Mouse (Mus musculus) thymus, adult 18-20 months (tissue): ENCODE measurements around the gene Gm49394.
A peak's percentile ranks its signal among the peaks of the same experiment; 100 is the strongest.

Experiments used
- DNase-seq, 2 experiments: peaks; one replicate each; pipeline ENCODE4 v3.0.0; 2022; ENCODE audit warnings: mixed read lengths in 2 of 2

Gm49394 gene

DNA sequence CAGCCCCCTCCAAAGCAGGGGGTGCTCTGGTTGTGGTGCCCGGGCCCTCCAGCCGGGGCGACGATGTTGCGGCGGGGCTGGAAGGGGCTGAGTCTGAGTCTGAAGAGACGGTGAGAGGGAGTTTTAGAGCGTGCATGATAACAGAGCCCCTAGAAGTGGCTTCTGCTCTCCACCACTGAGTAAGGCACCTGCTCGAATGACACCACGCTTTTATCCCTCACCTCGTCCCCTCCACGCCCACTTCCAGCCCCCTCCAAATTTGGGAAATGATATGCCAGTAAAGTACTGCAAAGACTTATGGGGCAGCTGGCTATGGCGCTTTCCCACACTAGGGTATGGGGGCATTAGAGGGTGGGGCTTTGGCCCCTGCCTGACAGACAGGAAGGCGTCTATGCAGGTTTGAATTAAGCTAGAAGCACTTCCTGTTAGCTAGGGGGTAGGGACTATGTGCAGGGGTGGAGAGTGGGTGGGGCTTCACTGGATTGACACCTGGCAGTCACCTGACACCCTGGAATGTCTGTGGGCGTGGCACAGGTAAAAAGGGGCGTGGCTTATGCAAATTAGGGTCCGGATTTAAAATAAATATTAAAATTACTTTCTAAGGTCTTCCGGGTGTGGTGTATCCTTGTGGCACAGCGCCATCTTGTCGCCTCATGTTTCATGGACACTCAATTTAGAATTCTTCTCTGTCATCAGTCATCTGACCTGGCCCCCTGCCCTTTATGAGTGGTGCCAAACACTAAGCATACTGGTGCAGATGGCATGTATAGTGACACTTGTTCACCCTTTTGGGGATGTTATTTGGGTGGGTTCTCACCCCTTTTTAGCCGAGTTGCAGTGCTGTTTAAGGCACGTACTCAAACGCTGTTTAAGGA lies at the start of gene Gm49394:
TSS of gene Gm49394 (minus strand) at position 192 of the 875 bp plus-strand sequence.
- DNase-seq: no peak

DNA sequence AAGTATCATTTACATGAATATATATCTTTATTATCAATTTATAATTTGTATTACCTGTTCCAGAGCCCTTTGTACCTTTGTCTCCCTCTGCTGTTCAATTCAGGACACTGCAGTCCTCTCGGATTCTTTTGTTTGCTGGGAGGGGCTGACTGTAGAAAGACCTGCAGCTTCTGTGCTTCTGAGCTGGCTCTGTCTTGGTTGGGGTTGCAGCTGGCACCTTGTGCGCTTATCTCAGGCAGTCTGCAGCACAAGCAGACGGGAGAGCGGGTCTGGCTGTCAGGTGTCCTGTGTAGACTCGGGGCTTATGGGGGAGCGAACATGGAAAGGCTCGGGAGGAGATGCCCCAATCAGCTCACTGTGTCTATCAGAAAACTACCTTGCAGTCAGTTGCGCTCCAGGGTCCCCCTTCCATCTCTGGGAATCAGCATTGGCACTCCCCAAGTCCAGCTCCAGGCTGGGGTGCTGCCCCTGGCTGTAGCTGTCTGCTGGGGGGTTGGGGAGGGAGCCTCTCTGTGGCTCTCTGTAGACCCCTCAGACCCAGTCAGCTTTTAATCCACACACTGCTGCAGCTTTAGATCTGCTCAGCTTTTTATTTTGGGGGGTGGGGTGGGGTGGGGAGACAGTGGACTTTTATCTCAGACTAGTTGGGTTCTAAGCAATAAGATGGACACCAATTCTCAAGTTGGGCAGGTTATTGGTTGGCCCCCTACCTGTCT lies 45.2 kb upstream of the Gm49394 start:
- peak in 1 of 2 experiments; percentile 16 for DNase-seq

- DNase-seq: no peak
Observed at GRCm38 (mm10) chr7:142706873-142707272, 37.1 kb upstream of the Gm49394 start.

GRCm38 (mm10) chr7:142699334-142699860 lies 29.7 kb upstream of the Gm49394 start:
- DNase-seq: no peak

DNA sequence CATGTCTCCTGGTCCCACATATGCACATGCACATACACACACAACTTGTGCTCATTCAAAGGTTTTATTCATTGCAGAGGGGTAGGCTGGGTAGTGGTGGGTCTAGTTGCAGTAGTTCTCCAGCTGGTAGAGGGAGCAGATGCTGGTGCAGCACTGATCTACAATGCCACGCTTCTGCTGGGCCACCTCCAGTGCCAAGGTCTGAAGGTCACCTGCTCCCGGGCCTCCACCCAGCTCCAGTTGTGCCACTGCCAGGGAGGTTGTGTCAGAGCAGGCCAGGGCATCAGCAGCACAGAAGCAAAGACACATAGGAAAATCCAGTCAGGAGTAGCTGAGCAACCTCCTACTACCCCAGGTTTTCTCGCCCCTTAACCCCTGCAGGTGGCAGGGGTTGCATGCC lies 8.9 kb upstream of the Gm49394 start:
- no peak for DNase-seq

DNA sequence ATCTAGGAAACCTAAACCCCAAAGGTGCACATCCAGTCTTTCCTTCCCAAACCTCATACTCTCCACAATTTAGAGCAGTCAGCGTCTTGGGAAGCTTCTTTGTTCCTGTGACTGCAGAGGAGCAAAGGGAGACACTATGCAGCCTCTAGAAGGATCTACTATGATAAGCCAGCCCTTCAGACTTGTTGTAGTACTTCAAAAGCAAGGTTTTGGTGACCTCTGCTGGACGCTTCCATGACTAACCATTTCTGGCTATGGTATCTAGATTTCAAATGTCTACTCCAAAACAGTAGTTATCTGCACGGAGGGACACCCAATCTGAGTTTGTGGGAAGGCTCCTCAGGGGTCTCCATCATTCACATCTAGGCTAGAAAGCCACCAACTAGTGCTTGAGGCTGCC lies 5.9 kb upstream of the Gm49394 start:
- DNase-seq: no peak

GRCm38 (mm10) chr7:142675141-142675540 lies 5.4 kb upstream of the Gm49394 start:
- no peak for DNase-seq

GRCm38 (mm10) chr7:142672120-142672519 lies 2.4 kb upstream of the Gm49394 start:
- DNase-seq: no peak

DNA sequence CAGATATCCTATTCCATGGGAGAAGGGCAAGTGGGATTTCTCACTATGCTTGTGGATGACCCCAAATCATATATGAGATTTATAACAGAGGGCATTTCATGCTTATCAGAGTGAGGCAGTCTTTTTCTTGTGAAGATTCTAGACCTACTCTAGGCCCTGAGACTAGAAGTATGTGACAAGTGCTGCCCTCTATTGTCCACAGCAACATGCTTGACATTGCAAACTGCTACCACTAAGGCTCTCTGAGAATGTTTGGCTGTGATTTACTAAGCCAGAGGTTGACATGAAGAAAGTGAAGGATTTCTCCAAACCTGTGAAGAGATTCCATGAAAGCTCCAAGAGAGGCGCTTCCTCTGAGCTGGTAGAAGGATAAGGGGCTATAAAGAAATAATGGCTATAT lies 1.3 kb upstream of the Gm49394 start:
- DNase-seq: no peak

DNA sequence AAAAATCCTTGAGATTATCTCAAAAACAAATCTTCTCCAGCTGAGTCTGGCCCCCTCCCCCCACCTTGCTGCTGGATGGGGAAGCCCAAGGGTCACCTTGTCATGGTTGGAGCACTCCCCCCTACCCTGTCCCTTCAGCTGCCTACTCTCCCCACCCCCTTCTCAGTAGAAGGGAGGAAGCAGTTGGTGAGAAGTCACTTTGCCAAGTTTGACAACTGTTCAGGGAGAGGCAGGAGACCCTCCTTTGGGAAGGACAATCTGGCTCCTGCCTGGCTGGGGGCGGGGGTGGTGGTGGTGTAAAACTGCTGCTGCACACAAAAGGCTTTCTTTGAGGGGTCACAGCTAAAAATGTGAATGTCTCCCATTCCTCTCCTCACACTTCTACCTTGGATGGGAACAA lies 1.4 kb downstream of the Gm49394 start:
- DNase-seq: no peak

- no peak for DNase-seq
Observed at GRCm38 (mm10) chr7:142667521-142667920, 2.2 kb downstream of the Gm49394 start.

DNA sequence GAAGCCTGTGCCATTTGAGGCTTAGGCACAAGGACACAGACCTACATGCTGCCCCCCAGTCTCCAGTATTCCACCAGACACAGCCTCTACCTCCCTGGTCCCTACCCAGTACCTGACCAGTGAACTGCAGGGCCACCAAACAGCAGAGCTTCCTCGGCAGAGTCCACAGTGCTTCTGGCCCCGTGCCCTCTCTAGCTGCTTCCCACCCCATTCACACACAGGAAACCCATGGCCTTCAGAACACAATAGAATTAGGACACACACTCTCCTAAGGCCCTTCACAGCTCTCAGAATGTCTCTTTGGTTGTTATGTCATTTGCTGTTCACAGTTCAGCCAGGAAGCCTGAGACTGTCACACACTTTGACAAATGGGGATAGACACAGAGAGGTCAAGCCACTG lies 3.1 kb downstream of the Gm49394 start, which contains the start of gene Igf2:
TSS of gene Igf2 (minus strand) at position 158 of the 400 bp plus-strand sequence.
- DNase-seq: no peak

GRCm38 (mm10) chr7:142666109-142666508 lies 3.6 kb downstream of the Gm49394 start:
- DNase-seq: no peak

DNA sequence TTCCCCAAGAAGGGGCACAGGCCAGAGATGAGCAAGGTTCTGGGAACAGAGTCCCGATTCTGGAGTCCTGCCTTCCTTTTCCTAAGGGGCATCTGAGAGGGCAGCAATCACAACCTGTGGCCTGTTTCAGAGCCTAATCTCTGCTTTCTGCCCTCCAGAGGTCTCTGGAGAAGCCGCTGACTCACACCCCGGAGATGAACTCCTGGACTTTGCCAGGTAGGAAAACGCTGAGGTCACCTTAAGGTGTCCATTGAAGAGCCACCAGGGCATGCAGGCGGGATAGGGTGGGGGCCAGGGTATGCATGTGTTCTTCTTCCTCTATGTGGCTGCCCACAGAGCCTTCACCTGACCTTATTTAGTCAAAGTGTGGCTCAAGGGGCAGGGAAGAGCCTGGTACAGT lies 4.4 kb downstream of the Gm49394 start:
- DNase-seq: no peak

DNA sequence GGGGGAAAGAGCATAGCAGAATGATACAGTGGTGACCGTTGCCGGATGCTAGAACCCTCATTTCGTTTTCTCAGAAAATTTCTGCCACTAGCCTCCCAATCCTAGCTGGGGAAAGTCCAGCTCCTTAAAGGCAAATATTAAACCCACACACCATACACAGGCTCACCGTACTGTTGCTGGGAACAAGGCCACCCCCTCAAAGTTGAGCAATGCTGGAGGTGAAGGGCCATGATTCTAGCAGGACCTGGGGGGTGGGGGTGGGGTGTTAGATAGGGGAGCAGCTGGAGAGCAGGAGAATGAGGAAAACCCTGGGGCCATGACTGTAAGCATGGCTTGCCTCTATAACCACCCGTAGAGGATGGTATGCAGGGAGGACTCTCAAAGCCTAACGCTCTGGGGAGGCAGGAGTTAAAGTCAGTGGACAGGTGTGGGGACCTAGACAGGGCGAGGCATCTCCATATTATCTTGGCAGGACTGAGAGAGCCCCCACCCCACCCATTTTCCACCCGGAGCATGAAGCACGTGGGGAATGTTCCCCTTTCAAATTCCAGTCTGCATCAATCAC lies 5.2 kb downstream of the Gm49394 start:
- DNase-seq: no peak

- DNase-seq: no peak
Observed at GRCm38 (mm10) chr7:142663931-142664421, 5.8 kb downstream of the Gm49394 start.

- no peak for DNase-seq
Observed at GRCm38 (mm10) chr7:142663151-142663550, 6.6 kb downstream of the Gm49394 start.

DNA sequence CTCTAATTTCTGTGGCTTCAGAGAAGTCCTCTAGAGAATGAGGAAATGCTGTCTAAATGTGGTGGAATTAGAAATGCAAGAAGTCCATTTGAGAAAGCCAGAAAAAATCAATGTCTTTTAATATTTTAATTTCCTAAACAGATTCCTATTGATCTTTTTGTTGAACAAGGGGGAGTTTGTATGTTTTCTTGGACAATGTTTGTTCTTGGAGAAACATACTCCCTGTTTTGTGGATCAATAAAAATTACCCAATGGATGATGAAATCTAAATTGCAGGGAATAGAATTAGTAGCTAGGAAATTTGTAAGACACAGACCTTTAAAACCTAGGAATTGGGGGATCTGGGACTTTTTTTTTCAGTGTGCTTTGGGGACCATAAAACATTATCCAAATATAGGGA lies 7.9 kb downstream of the Gm49394 start:
- DNase-seq: no peak

DNA sequence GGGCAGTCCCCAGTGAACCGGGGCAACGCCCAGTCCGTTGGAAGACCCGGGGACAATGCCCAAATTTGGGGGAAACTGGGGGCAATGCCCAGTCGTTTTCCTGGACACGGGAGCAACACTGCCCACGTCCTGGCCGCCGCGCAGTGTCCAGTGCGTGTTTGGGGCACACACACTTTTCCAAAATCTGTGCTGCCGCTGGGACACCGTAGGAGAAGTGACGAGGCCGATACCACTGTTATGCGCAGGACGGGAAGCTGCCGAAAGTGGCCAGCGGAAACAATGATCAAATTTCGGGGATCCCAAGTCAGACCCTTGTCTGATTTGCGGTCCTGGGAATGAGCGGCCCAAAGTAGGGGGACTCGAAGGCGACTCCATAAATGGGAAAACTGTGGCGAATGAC lies 8.7 kb downstream of the Gm49394 start:
- DNase-seq: no peak

DNA sequence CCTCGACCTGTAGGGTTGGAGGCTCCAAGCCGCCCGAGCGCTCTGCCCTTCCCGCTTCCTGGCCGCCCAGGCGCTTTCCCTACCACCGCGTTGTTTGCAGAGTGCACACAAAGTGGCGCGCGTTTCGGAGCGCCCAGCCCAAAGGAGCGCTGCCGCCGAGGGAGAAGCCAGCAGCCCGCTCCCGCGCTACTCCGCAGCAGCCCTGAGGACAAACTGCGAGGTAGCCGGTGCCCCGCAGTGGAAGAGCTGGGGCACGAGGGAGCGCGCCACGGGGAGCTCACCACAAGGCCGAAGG lies 9.1 kb downstream of the Gm49394 start:
- DNase-seq: no peak

DNA sequence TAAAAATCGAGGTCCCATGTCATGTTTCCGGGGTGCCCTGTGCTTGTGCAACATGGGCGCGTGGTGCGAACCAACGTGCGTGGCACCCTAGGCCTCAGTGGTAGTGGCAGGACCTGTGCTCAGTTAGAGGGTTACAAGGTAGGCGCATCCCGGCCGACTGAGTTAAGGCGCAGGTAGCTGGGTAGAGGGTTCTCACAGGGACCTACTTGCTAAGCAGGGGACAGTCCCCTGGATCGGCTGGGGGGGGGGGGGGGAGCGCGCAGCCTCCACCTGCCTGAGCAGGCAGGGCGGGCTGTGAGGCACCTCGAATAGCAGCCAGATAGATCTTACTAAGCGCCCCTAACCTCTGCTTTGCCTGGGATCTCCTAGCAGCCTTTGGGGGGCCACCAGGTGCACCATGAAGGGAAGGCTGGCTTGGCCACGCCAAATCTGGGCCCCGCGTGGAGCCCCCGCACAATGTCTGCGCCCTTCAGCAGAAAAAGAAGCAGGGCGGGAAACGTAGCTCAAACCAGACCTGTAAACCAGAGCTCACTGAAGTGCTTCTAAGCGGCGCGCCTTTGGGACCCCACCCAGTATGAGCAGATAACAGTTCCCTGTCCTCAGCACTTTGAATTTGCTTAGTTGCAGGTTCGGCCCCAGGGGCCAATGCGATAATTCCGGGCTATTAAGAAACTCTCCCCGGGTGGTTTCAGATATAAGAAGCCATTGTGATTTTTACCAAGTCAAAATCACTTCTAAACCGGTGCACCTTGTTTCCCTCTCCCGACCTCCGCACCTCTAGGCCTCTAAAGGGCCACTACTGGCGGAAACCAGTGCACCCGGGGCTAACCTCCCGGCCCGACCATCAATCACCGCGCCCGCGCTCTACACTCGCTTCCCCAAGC lies 9.7 kb downstream of the Gm49394 start:
- no peak for DNase-seq

DNA sequence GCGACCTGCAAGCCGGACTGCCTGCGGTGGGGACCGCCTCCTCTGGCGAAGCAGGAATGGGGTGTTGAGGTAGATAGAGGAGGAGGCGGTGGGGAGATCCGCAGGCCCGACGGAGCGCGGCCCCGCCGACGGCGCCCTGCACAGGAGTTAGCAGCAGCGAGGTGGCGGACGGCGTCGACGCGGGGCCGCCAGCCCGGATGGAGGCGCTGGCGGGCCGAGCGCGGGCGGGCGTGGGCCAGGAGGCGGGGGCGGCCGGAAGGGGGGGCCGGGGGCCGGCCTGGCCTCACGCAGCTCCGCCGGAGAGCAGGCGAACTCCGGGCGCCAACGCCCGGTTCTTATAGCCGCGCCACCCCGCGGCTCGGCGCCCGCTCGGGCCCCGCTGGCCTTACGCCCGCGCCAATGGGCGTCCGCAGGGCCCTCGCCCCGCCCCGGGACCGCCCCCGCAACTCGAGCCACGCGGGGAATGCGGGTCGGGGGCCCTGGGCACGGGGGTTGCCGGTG lies 10.5 kb downstream of the Gm49394 start:
- DNase-seq: no peak
